Mouse (Mus musculus) right cerebral cortex, postnatal 25 days (tissue): ENCODE data around the gene D630003M21Rik.

Experiments
- DNase-seq: peaks from one replicate; pipeline ENCODE4 v3.0.0; 2022

Gene D630003M21Rik

DNA sequence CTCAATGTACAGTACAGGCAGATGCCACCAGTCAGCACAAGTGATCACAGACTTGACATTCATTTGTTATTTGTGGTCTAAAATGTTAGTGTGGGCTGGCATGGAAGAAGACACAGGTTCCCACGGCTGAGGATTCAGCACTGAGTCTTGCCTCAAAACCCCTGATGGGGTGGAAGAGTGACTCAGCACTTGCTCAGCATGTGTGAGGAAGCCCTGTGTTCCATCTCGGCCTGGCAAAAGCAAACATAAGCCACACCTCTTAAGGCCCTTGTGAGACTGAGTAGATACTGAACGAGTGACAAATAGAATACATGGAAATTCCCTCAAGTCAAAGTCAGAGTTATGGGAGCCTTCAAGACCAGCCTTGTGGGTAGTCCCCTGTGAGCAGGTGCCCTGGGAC, 4.1 kb upstream of the D630003M21Rik start:
- DNase-seq, result no peak

DNA sequence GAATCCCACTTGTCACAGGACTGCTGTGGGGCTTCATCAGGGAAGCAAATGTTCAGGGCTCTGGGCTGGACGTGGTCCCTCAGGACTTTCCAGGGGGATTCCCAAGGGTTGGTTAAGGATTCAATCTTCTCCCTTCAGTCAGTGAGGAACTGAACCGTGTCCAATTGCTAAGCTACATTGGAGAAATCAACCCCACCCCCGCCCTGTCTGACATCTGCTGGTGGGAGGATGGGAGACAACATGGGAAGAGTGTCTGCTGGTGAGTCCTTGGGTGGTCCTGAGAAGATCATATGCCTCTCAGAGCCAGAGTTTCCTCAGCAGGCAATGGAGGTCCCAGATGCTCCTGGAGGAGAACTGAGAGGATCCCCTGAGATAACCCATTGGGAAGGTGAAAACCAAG, 3.4 kb upstream of the D630003M21Rik start:
- DNase-seq, result no peak

DNA sequence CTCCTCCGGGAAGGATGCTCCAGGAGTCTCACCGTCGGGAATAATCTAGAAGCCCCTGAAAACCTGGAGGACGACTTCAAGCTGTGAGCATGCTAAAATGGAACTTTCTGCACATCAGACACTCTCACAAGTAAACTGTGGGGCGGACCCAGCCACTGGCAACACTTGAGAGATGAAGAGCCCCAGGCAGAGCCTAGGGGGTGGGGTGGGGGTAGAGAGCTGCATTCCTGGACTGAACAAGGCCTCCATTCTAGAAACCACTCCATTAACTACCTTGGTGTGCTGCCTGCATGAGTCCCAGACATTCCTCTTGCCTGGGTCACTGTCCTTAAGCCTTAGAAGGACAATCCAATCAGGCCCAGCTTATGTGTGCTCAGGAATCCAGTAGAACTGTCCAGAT, 2.0 kb upstream of the D630003M21Rik start:
- DNase-seq, result no peak

DNA sequence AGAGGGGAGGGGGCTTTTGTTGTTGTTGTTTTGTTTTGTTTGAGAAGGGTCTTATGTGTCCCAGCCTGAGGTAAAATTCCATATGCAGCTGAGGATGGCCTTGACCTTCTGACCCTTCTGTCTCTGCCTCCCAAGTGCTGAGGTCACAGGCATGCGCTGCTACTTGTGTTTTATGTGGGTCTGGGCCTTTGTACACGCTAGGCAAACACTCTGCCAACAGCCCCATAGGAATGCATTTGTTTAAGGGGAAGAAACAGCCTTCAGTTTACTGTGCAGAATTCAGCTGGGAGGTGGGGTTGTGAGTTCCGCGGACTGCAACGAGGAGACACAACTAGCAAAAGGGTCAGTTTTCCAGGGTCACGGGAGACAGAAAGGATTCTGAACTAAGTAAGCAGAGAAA, 1.6 kb upstream of the D630003M21Rik start:
- no peak for DNase-seq

DNA sequence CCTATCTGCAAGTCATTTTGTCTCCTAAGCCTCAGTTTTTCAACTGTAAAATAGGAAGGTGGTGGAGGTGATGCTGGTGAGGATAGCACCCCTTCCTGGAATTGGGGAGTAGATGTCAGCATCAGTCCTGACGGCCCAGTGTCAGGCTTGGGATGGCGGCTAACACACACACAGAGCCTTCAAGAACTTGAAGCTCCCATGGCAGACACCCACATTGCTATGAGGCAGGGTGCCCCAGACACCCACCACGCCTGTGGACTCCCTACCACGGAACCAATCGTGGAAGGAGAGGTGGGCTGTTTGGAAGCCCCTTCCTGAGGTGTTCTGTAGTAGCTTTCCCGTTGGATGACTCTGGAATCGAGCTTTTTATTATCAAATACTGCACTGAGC, 476 bp upstream of the D630003M21Rik start:
- no peak for DNase-seq

DNA sequence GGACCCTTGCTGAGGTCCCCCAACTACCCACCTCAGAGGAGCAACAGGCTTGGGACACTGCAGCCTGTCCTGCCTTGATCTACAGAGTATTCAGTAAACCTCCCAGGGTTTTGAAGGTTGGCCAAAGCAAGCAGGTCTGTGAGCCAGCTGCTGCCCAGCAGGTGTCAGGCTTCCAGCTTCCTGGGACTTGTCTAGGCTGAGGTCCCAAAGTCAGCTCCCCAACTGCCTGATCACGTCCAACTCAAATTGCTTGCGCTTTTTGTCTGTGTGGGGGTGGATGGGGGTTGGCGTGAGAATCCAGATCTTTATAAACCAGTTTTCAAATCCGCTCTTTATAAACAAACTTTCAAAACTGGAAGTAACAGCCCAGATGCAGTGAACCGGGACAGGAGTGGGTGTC, 3.7 kb downstream of the D630003M21Rik start:
- no peak for DNase-seq

DNA sequence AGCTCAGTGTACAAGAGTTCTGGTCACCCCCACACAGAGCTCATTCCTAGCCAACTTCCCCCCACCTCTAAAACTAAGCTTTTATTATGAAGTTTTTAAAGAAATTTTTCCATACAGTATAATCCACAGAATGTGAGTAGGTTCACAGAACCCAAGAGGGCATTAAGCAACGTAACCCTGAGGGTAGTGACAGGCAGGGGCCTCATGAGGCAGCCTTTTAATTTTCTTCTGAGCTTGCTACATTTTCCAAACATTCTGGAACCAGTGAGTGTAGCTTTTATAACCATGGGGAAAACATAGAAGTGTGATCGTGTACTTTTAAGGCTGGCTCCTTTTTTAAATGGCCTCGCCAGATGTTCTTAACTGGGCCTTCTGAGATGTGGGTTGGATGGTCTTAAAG, 5.5 kb downstream of the D630003M21Rik start:
- DNase-seq, result no peak

DNA sequence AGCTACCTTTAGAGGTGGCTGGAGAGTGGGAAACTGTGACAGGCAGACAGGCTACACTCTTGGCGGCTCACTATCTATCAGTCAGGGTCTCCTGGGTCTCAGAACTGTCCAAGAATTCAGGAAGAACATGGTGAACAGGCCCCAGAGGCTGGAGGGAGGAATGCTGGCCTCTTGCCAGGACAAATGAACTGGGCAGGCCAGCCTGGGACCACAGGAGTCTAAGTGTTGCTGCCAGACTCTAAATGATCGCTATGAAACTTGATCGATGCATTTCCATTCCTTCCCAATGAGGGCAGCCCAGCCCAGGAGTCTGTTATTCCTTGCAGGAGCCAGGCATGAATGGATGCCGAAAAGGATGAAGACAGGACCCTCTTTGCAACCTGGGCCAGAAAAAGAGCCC, 6.4 kb downstream of the D630003M21Rik start:
- DNase-seq, result no peak

DNA sequence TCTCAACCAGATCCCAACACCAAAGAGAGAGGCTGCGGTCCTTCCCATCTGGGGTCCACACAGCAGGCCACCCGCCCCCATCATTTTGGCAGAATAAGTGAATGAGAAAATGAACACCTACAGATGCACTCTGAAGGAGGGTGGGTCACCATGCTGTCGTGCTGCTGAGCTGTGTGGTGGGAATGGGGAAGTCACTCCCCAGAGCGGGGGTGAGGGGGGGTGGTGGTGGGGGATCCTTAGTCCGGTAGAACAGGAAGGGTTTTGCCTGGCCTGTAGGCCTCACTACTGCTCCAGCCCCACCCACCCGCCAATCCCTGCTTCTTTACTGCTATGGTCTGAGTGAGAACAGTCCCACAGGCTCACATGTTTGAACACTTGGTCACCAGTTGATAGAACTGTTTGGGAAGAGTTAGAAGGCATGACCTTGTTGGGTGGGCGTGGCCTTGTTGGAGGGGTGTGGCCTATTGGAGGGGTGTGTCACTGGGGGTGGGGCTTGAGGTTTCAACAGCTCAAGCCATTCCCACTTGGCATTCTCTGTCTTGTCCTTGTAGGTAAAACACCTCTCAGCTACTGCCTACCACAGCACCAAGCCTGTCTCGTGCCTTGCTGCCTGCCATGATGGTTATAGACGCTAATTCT, 7.5 kb downstream of the D630003M21Rik start:
- no peak for DNase-seq

DNA sequence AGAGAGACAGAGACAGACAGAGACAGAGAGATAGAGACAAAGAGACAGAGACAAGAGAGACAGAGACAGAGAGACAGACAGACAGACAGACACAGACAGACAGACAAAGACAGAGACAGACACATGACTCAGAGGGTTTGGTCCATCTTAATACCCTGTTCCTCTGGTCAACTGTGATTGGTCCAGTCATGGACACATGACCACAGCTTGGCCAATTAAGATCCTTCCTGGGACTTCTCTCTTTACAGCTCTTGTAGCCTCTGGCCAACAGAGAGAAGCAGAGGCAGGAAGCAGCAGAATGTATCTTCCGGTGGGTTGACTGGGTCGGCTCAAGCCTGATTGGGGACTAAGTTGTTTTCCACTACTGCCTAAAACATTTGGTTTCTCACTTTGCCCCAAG, 9.5 kb downstream of the D630003M21Rik start:
- DNase-seq, result no peak

DNA sequence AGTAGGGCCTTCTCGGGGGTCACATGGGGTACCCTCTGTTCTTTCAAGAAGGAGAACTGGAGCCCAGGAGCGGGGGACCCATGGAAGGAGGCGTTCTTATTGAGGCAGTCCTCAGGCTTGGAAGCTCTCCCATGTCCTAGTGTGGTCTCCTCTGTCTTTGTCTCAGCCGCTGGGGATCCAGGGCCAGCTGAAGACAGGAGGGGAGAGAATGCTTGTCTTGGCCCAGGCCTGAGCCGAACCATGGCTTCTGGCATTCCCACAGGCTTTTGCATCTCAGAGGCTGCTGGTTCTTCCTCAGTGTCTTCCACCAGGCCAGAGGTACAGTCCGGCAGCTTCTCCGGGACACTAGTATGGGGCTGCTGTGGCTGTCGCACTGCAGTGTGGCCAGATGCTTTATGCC, 12.5 kb downstream of the D630003M21Rik start:
- no peak for DNase-seq

DNA sequence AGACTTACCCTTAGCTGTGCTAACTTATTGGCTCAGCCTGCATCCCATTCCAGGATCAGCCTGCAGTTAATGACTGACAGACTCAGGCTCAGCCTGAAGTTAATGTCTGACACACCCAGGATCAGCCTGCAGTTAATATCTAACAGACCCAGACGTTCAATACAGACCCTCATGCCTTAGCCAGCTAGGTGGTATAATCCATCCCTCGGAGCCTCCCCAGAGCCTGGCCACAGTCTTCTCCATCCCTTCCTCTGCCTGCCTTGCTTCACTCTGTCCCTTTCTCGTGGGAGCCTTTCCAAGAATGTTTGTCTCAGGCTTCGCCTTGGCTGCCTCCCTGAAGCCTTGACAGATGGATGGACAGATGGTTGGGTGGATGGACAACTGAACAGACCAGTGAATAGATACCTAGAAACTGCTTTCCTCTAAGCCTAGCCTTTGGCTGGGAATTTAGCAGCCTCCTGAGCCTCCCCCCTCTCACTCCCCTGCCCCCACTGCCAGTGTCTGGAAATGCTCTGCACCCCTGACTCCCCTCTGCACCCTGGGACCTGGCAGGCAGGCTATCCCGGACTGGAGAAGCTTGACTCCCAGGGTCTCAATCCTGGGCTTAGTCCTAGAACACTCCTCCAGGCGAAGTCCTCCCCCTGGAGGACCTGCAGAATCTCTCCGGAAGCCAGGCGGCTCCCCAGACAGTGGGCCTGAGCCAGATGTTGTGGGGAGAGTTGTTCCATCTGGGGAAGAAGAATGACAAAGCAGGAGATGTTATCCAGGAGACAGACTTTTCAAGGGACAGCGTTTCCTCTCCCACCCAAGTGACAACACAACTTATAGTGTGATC, 13.5 kb downstream of the D630003M21Rik start:
- no peak for DNase-seq

DNA sequence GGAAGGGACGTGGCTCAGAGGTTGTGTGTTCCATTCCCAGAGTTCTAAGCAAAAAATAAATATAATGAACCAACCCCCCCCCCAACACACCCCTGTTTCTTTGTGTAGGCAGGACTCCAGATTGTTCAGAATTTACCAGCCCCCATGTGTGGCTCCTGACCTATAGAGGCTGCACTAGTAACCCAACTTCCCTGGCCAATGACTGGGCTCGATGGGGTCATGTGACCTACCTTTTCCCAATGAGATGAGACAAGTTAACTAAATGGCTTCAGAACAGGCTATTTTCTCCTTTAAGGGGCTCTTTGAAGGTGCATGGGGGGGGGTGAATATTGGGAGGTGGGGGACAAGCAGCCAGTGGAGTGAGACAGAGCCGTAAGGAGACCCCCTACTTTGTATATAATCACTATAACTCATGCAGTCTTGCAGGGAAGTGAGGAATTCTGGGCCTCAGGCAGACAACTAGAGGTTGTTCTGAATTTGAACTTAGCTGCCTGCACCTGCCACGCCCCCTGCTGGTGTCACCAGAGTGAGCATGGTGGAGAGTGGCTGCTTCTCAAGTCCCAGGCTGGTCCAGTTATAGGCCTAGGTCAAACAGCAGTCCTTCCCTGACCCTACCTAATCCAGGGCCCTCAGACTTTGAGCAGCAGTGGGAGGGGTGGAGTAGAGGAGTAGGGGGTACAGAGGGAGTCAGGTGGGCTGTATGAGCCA, 17.1 kb downstream of the D630003M21Rik start:
- DNase-seq, result no peak

DNA sequence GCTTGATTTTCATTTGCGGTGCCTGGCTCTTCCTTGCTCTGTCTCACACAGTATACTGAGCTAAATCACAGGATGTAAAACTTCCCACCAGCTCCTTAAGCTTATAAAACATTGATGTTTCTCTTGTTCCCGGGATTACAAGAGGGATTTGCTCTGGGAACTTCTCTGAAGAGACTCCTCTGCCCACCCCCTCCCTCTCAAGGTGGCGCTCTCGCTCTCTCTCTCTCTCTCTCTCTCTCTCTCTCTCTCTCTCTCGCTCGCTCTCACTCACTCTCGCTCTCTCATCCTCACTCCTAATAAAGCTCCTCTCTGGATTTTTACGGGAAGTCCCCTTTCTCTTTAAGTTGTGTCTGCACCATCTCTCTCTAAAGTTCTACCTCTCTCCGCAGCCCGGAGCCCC, 18.1 kb downstream of the D630003M21Rik start:
- DNase-seq, result no peak

DNA sequence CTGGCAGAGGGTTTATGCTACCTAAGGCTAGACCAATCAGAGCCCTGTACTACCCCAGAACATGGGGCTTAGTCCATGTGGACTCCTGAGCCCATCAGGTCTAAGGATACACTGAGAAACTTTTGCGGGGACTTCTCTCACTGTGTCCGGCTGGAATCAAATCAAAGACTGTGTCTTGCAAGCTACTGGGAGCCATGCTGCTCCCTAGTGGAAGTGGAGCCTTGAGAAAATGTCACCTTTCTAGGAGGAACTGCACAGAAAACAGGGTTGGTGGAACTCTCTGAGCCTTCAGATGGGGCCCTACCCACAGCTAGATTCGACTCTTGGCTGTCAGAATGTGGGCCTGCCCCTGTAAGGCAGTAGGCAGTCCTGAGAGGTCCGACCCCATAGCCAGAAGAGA, 18.5 kb downstream of the D630003M21Rik start:
- DNase-seq, result no peak

DNA sequence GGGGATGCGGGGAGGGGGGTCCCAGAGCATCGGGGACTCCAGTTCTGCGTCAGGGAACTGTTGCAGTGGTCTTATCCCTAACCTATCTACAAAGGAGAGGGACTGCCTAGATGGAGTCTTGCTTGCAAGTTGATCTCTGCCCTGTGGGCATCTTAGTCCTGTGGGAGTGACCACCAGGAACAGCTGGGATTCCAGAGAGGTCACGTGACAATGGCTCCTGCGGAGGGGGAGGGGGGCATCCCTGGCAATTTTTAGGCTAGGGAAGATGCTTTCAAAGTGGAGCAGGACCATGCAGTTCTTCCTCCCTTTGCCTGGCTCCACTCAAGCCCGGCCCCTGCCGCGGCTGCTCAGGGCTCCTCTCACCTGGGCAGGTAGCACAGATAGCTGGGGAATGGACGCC, 19.2 kb downstream of the D630003M21Rik start:
- no peak for DNase-seq

DNA sequence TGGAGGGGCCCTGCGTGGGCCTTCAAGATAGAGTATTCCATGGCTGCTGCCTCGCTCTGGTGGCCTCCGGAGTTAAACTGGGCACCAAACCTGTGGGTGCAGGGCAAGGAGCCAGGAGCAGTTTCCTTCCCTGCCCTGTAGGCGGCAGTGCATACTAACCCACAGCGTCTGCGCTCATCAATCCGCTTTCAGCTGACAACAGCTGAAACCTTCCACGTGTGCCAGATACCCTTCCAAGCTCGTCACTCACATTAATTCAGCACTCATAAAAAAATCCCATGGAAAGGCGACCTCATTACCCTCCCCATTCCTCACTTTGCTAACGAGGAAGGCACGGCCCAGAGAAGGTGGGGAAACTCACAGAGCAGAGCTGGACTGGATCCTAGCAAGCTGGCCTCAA, 21.2 kb downstream of the D630003M21Rik start:
- peak; percentile 57 for DNase-seq

DNA sequence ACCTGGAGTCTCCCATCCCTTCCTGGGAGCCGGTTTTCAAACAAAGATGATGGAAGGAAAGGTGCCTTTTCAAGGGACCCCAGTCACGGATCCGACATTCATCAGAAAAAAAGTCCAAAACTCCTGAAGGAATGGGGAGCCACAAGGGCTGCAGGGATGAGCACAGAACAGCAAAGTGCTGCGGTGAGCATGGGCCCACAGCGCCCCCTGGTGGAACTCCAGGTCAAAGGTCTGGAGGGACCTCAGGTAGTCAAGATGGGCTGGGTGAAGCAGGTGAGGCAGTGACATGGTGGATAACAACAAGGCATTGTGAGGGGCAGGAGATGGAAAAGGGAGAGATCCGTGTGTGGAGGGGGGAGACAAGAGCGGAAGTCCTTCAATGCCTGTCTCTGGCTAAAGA, 24.9 kb downstream of the D630003M21Rik start:
- DNase-seq, result peak; percentile 71

DNA sequence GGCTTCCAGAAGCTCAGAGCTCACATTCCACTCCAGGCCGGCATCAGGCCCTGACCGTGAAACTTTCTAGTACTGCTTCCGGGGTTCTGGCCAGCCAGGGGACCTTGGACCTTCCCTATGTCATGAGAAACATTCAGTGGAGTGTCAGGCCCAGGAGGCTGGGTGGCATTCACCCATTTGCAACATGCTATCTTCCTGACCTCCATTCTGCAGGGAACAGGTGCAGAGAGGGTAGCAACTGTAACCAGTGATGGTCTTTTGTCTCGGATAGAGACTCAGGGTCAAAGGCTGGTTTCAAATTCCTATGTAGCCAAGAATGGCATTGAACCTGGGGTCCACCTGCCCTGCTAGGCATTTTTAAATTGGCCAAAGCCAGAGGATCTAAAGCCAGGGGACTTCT, 25.3 kb downstream of the D630003M21Rik start:
- DNase-seq, result no peak

DNA sequence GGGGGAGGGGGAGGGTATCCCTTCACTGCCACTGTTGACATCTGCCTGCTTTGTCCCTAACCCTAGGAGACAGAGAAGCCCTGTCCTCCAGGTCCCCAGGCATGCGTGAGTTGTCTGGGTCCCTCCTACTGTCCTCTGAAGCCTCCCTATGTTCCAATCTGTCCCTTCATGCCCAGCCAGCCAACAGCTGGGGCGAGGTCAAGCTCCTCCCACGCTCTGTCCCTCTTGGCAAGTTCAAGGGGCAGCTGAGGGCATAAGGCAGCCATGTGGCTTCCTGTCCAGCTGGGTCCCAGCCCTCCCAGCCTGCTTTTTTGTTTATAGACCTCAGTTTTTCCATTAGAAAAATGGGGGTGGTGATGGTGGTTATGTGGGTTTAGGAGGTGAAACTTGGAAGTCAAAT, 29.7 kb downstream of the D630003M21Rik start:
- DNase-seq, result no peak

DNA sequence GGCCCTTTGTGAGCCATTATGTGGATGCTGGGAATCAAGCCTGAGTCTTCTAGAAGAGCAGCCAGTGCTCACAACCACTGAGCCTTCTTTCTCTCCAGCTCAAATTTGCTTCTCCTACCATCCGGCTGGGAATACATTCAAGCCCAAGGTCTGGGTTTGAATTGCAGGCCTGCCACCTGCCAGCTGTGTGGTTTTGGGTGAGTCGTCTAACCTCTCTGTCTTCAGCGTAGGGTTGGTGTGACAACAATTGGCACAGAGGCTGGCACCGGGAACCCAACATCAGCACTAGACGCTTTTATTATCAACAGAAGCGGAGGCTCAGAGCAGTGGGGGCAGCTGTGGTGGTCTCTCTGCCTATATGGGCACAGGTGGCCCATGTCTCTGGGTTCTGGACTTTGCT, 30.2 kb downstream of the D630003M21Rik start:
- DNase-seq, result no peak

DNA sequence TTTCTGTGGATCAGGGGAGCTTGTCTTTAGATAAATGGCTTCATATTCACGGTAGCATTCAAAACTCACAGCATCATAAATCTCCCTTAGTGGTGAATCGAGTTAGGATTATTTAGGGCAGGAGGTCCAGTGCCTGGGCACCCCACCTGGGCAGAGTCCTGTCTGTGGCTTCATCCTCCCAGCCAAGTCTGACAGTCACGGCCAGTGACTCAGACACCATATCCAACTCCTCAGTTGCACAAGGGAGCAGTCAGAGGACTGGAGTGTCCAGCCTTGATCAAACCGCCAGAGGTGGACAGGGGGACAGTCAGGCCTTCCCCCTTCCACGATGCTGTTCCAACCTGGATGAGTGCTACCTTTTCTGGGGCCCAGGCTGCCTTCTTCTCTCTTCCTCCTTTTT, 31.1 kb downstream of the D630003M21Rik start:
- DNase-seq, result no peak

DNA sequence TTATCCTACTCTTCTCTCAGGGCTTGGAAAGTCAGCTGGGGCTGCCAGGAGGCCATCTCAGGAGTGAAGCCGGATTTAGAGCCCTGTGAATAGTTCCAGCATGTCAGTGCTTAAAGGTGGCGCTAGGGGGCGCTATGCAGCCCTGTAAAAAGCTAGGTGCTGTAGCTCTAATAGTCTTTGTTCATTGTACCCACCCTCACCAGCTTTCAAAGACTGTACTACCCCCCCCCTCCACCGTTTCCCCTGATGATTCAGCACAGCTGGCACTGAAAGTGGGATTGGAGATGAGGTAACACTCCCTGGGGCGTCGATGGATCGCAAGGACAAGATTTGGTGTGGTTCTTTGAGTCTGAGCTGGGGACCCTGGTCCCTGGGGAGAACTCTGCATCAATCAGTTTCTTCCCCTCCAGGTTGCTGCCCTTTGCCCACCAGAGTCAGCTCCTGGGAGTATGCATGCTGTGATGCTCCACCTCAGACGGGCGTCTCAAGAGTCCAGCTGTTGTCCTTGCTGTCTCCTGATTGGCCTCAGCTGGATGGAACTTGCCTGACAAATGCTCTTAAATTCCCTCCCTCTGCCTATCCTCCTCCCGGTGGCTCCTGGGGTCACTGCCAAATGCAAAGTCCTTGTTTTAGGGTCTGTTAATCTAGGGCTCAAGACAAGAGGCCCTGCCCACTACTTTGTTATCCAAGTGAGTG, 33.9 kb downstream of the D630003M21Rik start:
- no peak for DNase-seq
